Mouse (Mus musculus) midbrain, embryonic 14.5 days (tissue): Measurements from ENCODE around the gene Atp6v1f. TPM values are rescaled to one million over a fixed set of nuclear protein-coding genes. Genes with fewer than 3 reads are reported as not detected.

Experiments used
- polyA plus RNA-seq: library from polyadenylated mRNA; unstranded; fragments of >200 nt; fragmentation: Nextera tagmentation; extraction: Ambion mirVana; gene quantifications from 2 replicates; pipeline ENCODE4 v1.2.1, GENCODE M21; 2014

Atp6v1f gene
- polyA plus RNA-seq, 1 experiment from 2014 or later: 318 TPM

Other genes starting within 250 kb of the Atp6v1f start
- gene Hilpda, start 195.2 kb upstream of the Atp6v1f start, polyA plus RNA-seq: 35.2 and 35.9 TPM in 2 replicates
- gene Fam71f2, start 188.1 kb upstream of the Atp6v1f start, polyA plus RNA-seq: 0.36 and 0.59 TPM in 2 replicates
- not detected in 2 replicates for gene Fam71f1, start 148.6 kb upstream of the Atp6v1f start, polyA plus RNA-seq
- 109 and 181 TPM in 2 replicates for gene Calu, start 119.6 kb upstream of the Atp6v1f start, polyA plus RNA-seq
- 0.31 and 0.36 TPM in 2 replicates for gene Opn1sw, start 79.2 kb upstream of the Atp6v1f start, polyA plus RNA-seq
- 30.6 and 33.5 TPM in 2 replicates for gene Ccdc136, start 71.4 kb upstream of the Atp6v1f start, polyA plus RNA-seq
- 1.6 and 4.0 TPM in 2 replicates for gene Flnc, start 34.5 kb upstream of the Atp6v1f start, polyA plus RNA-seq
- 0.84 TPM in 1 of 2 replicates, not detected in the other for gene Atp6v1fnb, start 3.7 kb downstream of the Atp6v1f start, polyA plus RNA-seq
- gene Kcp, start 40.2 kb downstream of the Atp6v1f start, polyA plus RNA-seq: 11.6 and 12.1 TPM in 2 replicates
- gene Irf5, start 58.9 kb downstream of the Atp6v1f start, polyA plus RNA-seq: 1.1 and 1.9 TPM in 2 replicates
- 63.9 and 102 TPM in 2 replicates for gene Tnpo3, start 142.2 kb downstream of the Atp6v1f start, polyA plus RNA-seq
- 3.2 and 3.8 TPM in 2 replicates for gene Tspan33, start 226.5 kb downstream of the Atp6v1f start, polyA plus RNA-seq